Mouse (Mus musculus) kidney, embryonic 15.5 days (tissue): ENCODE data around the gene 2310061I04Rik. TPM values are rescaled to one million over a fixed set of nuclear protein-coding genes. Genes with fewer than 3 reads are reported as not detected.

Experiments used
- ATAC-seq: fragments of 200-750 bp; cut with Nextera tagmentation; replicated peaks from 2 replicates; pipeline ENCODE4 v1.8.0; 2017; ENCODE audit warnings: moderate TSS enrichment; ENCODE audit not compliant: low FRiP score
- H3K27ac ChIP-seq: fragments of 300-500 bp; sonication (generic); 2 replicates; pipeline ENCODE4 v1.5.1; 2015; ENCODE audit warnings: mild to moderate bottlenecking, inconsistent platforms
- H3K27me3 ChIP-seq: fragments of 300-500 bp; sonication (generic); 2 replicates; pipeline ENCODE4 v1.6.1; 2015; ENCODE audit warnings: inconsistent platforms
- H3K36me3 ChIP-seq: fragments of 300-500 bp; sonication (generic); 2 replicates; pipeline ENCODE4 v1.6.1; 2015; ENCODE audit warnings: inconsistent platforms
- H3K4me1 ChIP-seq: fragments of 300-500 bp; sonication (generic); 2 replicates; pipeline ENCODE4 v1.6.1; 2015; ENCODE audit warnings: inconsistent platforms
- H3K4me2 ChIP-seq: fragments of 300-500 bp; sonication (generic); 2 replicates; pipeline ENCODE4 v1.6.1; 2015; ENCODE audit warnings: moderate library complexity, mild to moderate bottlenecking, inconsistent platforms
- H3K4me3 ChIP-seq: fragments of 300-500 bp; sonication (generic); replicated peaks from 2 replicates; pipeline ENCODE4 v1.5.1; 2015; ENCODE audit warnings: mild to moderate bottlenecking, inconsistent platforms
- H3K9ac ChIP-seq: fragments of 300-500 bp; sonication (generic); 2 replicates; pipeline ENCODE4 v1.6.1; 2015; ENCODE audit warnings: mild to moderate bottlenecking, inconsistent platforms
- H3K9me3 ChIP-seq: fragments of 300-500 bp; sonication (generic); replicated peaks from 2 replicates; pipeline ENCODE4 v1.6.1; 2016; ENCODE audit warnings: inconsistent platforms
- WGBS: fragments of 180-500 bp; shearing (Covaris S2); methylation state at CpG from one replicate; pipeline ENCODE4 v1.1.7; 2015; ENCODE audit warnings: mixed read lengths; 5-methylcytosine and 5-hydroxymethylcytosine counted together
- polyA plus RNA-seq: library from polyadenylated mRNA; unstranded; fragments of >200 nt; fragmentation: Nextera tagmentation; extraction: Ambion mirVana; gene quantifications from 2 replicates; pipeline ENCODE4 v1.2.1, GENCODE M21; 2015

The 2310061I04Rik gene
- polyA plus RNA-seq, 1 experiment from 2014 or later = 34.7 TPM

GRCm38 (mm10) chr17:35909919-35910369, 12.7 kb upstream of the 2310061I04Rik start, which contains the start of gene Atat1:
Atat1 (minus strand) TSS chr17:35910075.
- no peaks in the 10 kb centered on the region for H3K9me3 ChIP-seq
- WGBS = 3% methylated on average over 25 of the region's 25 CpGs
- H3K36me3 ChIP-seq = peaks cover 75% of the 10 kb centered on the region

GRCm38 (mm10) chr17:35909186-35909918, 12.1 kb upstream of the 2310061I04Rik start:
- ATAC-seq = peak; percentile 53
- peak overlapping the region; percentile 77 for H3K4me2 ChIP-seq
- no peaks in the 10 kb centered on the region for H3K27me3 ChIP-seq
- H3K4me1 ChIP-seq = peaks cover 18% of the 10 kb centered on the region
- peak overlapping the region; percentile 61 for H3K9ac ChIP-seq
- peaks cover 79% of the 10 kb centered on the region for H3K36me3 ChIP-seq
- no peaks in the 10 kb centered on the region for H3K9me3 ChIP-seq
- peak overlapping the region; percentile 81 for H3K4me3 ChIP-seq
- WGBS = 16% methylated on average over 20 of the region's 20 CpGs
- H3K27ac ChIP-seq = peak overlapping the region; percentile 82

More at GRCm38 (mm10) chr17:35909919-35910369, 12.7 kb upstream of the 2310061I04Rik start, which contains the start of gene Atat1:
- Histone ChIP-seq H3K27ac (peak within 1 kb of the TSS; percentile 82), H3K4me2 (peak within 1 kb of the TSS; percentile 77), H3K4me3 (peak within 1 kb of the TSS; percentile 81), H3K9ac (peak within 1 kb of the TSS; percentile 61), H3K4me1 (peaks cover 21% of the 10 kb centered on the region), H3K27me3 (no peaks in the 10 kb centered on the region)
- ATAC-seq = peak; percentile 90

- H3K4me2 ChIP-seq = no peak overlapping the region
- H3K9me3 ChIP-seq = no peaks in the 10 kb centered on the region
- no peak overlapping the region for H3K4me3 ChIP-seq
- WGBS = 85% methylated on average over 2 of the region's 2 CpGs
- H3K27me3 ChIP-seq = no peaks in the 10 kb centered on the region
- no peak overlapping the region for H3K27ac ChIP-seq
- H3K4me1 ChIP-seq = peaks cover 28% of the 10 kb centered on the region
- no peak overlapping the region for H3K9ac ChIP-seq
- ATAC-seq = no peak
- peaks cover 79% of the 10 kb centered on the region for H3K36me3 ChIP-seq
Observed at GRCm38 (mm10) chr17:35907609-35908008, 10.4 kb upstream of the 2310061I04Rik start.

DNA sequence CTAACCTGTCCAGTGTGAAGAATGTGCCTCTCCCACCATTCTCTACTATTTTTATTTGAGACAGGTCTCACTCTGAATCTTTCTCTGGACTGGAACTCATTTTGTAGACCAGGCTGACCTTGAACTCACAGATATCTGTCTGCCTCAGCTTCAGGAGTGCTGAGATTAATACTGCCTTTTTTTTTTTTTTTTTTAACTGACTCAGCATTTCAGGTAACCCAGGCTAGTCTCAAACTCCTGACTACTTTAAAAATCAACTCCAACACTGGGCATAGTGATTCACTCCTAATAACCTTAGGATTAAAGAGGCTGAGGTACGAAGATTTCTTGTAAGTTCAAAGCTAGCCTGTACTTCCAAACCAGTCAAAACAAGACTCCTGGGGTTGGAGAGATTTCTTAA, 8.4 kb upstream of the 2310061I04Rik start:
- Histone ChIP-seq H3K9me3 (no peaks in the 10 kb centered on the region), H3K4me2 (no peak overlapping the region), H3K4me3 (no peak overlapping the region), H3K9ac (no peak overlapping the region), H3K27ac (no peak overlapping the region), H3K36me3 (peaks cover 80% of the 10 kb centered on the region), H3K4me1 (peaks cover 28% of the 10 kb centered on the region), H3K27me3 (no peaks in the 10 kb centered on the region)
- 98% methylated on average over 1 of the region's 1 CpGs for WGBS
- ATAC-seq = no peak

DNA sequence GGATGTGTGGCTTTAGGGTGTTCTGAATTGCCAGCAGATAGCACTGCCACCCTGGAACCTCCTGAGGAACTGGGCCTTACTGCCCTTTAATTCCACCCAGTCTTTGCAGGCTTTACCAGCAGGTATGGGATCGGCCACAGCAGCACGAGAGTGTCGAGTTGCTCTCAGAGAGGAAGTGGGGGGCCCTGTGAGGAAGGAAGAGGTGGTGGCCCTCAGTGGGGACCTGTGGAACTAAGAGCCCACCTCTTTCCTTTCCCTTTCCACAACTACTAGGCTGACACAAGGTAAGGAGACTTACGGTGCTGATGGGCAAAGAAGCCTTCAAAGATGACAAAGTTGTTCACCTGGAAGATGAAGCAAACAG, 6.7 kb upstream of the 2310061I04Rik start:
- 78% methylated on average over 4 of the region's 4 CpGs for WGBS
- ATAC-seq = no peak
- H3K27me3 ChIP-seq = no peaks in the 10 kb centered on the region
- H3K9ac ChIP-seq = no peak overlapping the region
- no peak overlapping the region for H3K4me2 ChIP-seq
- peaks cover 19% of the 10 kb centered on the region for H3K4me1 ChIP-seq
- H3K4me3 ChIP-seq = no peak overlapping the region
- H3K9me3 ChIP-seq = no peaks in the 10 kb centered on the region
- H3K36me3 ChIP-seq = peaks cover 96% of the 10 kb centered on the region
- H3K27ac ChIP-seq = 0 out of 2 replicates have a peak overlapping the region, but pooled peaks have one; percentile 1

- WGBS = 83% methylated on average over 9 of the region's 9 CpGs
- no peak overlapping the region for H3K9ac ChIP-seq
- peaks cover 14% of the 10 kb centered on the region for H3K4me1 ChIP-seq
- ATAC-seq = no peak
- H3K27ac ChIP-seq = 0 out of 2 replicates have a peak overlapping the region, but pooled peaks have one; percentile 1
- peaks cover 97% of the 10 kb centered on the region for H3K36me3 ChIP-seq
- no peaks in the 10 kb centered on the region for H3K27me3 ChIP-seq
- H3K4me3 ChIP-seq = no peak overlapping the region
- no peaks in the 10 kb centered on the region for H3K9me3 ChIP-seq
- no peak overlapping the region for H3K4me2 ChIP-seq
Observed at GRCm38 (mm10) chr17:35903343-35903991, 6.2 kb upstream of the 2310061I04Rik start.

GRCm38 (mm10) chr17:35900636-35901035, 3.4 kb upstream of the 2310061I04Rik start:
- no peak overlapping the region for H3K4me3 ChIP-seq
- no peak overlapping the region for H3K27ac ChIP-seq
- no peak overlapping the region for H3K4me2 ChIP-seq
- 89% methylated on average over 3 of the region's 3 CpGs for WGBS
- peaks cover 30% of the 10 kb centered on the region for H3K4me1 ChIP-seq
- no peaks in the 10 kb centered on the region for H3K9me3 ChIP-seq
- no peak overlapping the region for H3K9ac ChIP-seq
- ATAC-seq = no peak
- H3K27me3 ChIP-seq = no peaks in the 10 kb centered on the region
- H3K36me3 ChIP-seq = peaks cover 75% of the 10 kb centered on the region

GRCm38 (mm10) chr17:35897644-35898573, 678 bp upstream of the 2310061I04Rik start:
- ATAC-seq = peak; percentile 63
- Histone ChIP-seq H3K27me3 (no peaks in the 10 kb centered on the region), H3K27ac (peak overlapping the region; percentile 89), H3K9me3 (no peaks in the 10 kb centered on the region), H3K4me3 (peak overlapping the region; percentile 79), H3K4me2 (peak overlapping the region; percentile 88), H3K36me3 (peaks cover 67% of the 10 kb centered on the region), H3K4me1 (peaks cover 25% of the 10 kb centered on the region), H3K9ac (peak overlapping the region; percentile 45)
- WGBS = 39% methylated on average over 23 of the region's 23 CpGs

DNA sequence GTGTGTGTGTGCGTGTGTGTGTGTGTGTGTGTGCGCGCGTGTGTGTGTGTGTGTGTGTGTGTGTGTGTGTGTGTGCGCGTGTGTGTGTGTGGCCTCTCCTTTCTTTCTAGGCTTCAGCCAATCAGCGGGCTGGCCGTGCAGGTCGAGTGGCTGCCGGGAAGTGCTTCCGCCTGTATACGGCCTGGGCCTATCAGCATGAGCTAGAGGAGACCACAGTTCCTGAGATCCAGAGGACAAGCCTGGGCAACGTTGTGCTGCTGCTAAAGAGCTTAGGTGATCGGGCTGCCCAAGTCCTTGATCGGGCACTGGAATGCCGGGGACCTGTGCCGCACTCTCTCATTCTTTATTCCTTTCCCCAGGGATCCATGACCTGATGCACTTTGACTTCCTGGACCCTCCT, 9.5 kb downstream of the 2310061I04Rik start:
- Histone ChIP-seq H3K4me2 (no peak overlapping the region), H3K4me3 (no peak overlapping the region), H3K9me3 (no peaks in the 10 kb centered on the region), H3K27me3 (no peaks in the 10 kb centered on the region), H3K4me1 (no peaks in the 10 kb centered on the region), H3K9ac (no peak overlapping the region), H3K27ac (no peak overlapping the region), H3K36me3 (peaks cover 98% of the 10 kb centered on the region)
- 76% methylated on average over 13 of the region's 17 CpGs for WGBS
- ATAC-seq = no peak

DNA sequence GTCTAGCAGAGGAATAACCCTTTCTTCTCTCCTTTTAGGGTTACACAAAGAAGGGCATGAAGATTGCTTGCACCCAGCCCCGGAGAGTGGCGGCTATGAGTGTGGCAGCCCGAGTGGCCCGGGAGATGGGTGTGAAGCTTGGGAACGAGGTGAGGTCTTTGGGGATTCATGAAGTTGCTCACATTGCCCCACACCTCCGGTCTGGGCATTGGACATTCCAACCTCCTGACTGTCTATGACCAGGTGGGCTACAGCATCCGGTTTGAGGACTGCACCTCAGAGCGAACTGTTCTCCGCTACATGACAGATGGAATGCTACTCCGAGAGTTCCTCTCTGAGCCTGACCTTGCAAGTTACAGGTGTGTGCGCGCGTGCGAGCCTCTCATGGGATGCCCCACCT, 13.5 kb downstream of the 2310061I04Rik start:
- Histone ChIP-seq H3K9ac (no peak overlapping the region), H3K36me3 (peaks cover 73% of the 10 kb centered on the region), H3K27me3 (no peaks in the 10 kb centered on the region), H3K4me1 (peaks cover 16% of the 10 kb centered on the region), H3K9me3 (no peaks in the 10 kb centered on the region), H3K4me2 (no peak overlapping the region), H3K4me3 (no peak overlapping the region), H3K27ac (no peak overlapping the region)
- 95% methylated on average over 14 of the region's 14 CpGs for WGBS
- no peak for ATAC-seq

GRCm38 (mm10) chr17:35882924-35883323, 14.3 kb downstream of the 2310061I04Rik start:
- 93% methylated on average over 17 of the region's 17 CpGs for WGBS
- peaks cover 64% of the 10 kb centered on the region for H3K36me3 ChIP-seq
- no peak overlapping the region for H3K9ac ChIP-seq
- no peaks in the 10 kb centered on the region for H3K9me3 ChIP-seq
- no peak overlapping the region for H3K4me3 ChIP-seq
- no peak for ATAC-seq
- H3K4me2 ChIP-seq = no peak overlapping the region
- H3K27me3 ChIP-seq = no peaks in the 10 kb centered on the region
- H3K4me1 ChIP-seq = peaks cover 16% of the 10 kb centered on the region
- no peak overlapping the region for H3K27ac ChIP-seq
